Mouse (Mus musculus): ENCODE measurements around the gene Gm49342. TPM values are rescaled to one million over a fixed set of nuclear protein-coding genes. Genes with fewer than 3 reads are reported as not detected.

Gm49342 gene
- polyA plus RNA-seq, 1 experiment from 2014 or later = not detected

GRCm38 (mm10) chr14:50924281-50925064 is 19.8 kb upstream of the Gm49342 start, which contains the start of the genes Osgep and Apex1:
Gene Osgep (minus strand): TSS chr14:50924893.
Gene Apex1 (plus strand): TSS chr14:50924968.
- TF ChIP-seq EP300 (IDR thresholded peaks at IDR 0.05; ENCODE audit: low read depth) = no peak
- TF ChIP-seq CTCF (IDR thresholded peaks at IDR 0.05; ENCODE audit: low read depth) = no peak
- no peaks in the 10 kb centered on the region for H3K27me3 ChIP-seq (ENCODE audit: insufficient read depth, low read length)
- DNase-seq (peak; percentile 98), ATAC-seq (peak; percentile 93)
- H3K9me3 ChIP-seq (ENCODE audit: low read length) = no peaks in the 10 kb centered on the region
- H3K4me2 ChIP-seq (ENCODE audit: low read depth, low read length) = peak within 1 kb of the TSS; percentile 93
- peak within 1 kb of the TSS; percentile 76 for H3K4me3 ChIP-seq (ENCODE audit: low read depth, low read length)
- peak within 1 kb of the TSS; percentile 95 for H3K27ac ChIP-seq (ENCODE audit: low read depth)
- H3K4me1 ChIP-seq (ENCODE audit: insufficient read depth) = peaks cover 9% of the 10 kb centered on the region
- peak within 1 kb of the TSS; percentile 81 for H3K9ac ChIP-seq (replicated peaks)
- peaks cover 35% of the 10 kb centered on the region for H3K36me3 ChIP-seq (replicated peaks; ENCODE audit: insufficient read depth, low read length)
- under 1% methylated on average over 57 of the region's 57 CpGs for WGBS (ENCODE audit: insufficient replicate concordance)

GRCm38 (mm10) chr14:50925111-50925920 is 19.0 kb upstream of the Gm49342 start:
- Histone ChIP-seq H3K4me3 (ENCODE audit: low read depth, low read length) (peak overlapping the region; percentile 76), H3K9ac (replicated peaks) (peak overlapping the region; percentile 81), H3K36me3 (replicated peaks; ENCODE audit: insufficient read depth, low read length) (peaks cover 35% of the 10 kb centered on the region), H3K4me1 (ENCODE audit: insufficient read depth) (peaks cover 17% of the 10 kb centered on the region), H3K27me3 (ENCODE audit: insufficient read depth, low read length) (no peaks in the 10 kb centered on the region), H3K27ac (ENCODE audit: low read depth) (peak overlapping the region; percentile 95), H3K4me2 (ENCODE audit: low read depth, low read length) (peak overlapping the region; percentile 93), H3K9me3 (ENCODE audit: low read length) (no peaks in the 10 kb centered on the region)
- peak; percentile 21 for DNase-seq
- 1% methylated on average over 38 of the region's 38 CpGs for WGBS (ENCODE audit: insufficient replicate concordance)
- TF ChIP-seq CTCF (IDR thresholded peaks at IDR 0.05; ENCODE audit: low read depth) (no peak), EP300 (IDR thresholded peaks at IDR 0.05; ENCODE audit: low read depth) (no peak)
- ATAC-seq = peak; percentile 37

GRCm38 (mm10) chr14:50927366-50927765 is 17.0 kb upstream of the Gm49342 start:
- Histone ChIP-seq H3K36me3 (replicated peaks; ENCODE audit: insufficient read depth, low read length) (peaks cover 35% of the 10 kb centered on the region), H3K4me2 (ENCODE audit: low read depth, low read length) (no peak overlapping the region), H3K27me3 (ENCODE audit: insufficient read depth, low read length) (no peaks in the 10 kb centered on the region), H3K4me3 (ENCODE audit: low read depth, low read length) (no peak overlapping the region), H3K9me3 (ENCODE audit: low read length) (no peaks in the 10 kb centered on the region), H3K27ac (ENCODE audit: low read depth) (no peak overlapping the region), H3K4me1 (ENCODE audit: insufficient read depth) (peaks cover 27% of the 10 kb centered on the region), H3K9ac (replicated peaks) (no peak overlapping the region)
- DNase-seq = no peak
- 74% methylated on average over 3 of the region's 3 CpGs for WGBS (ENCODE audit: insufficient replicate concordance)
- TF ChIP-seq CTCF (IDR thresholded peaks at IDR 0.05; ENCODE audit: low read depth) (no peak), EP300 (IDR thresholded peaks at IDR 0.05; ENCODE audit: low read depth) (no peak)
- no peak for ATAC-seq

GRCm38 (mm10) chr14:50929951-50930350 is 14.4 kb upstream of the Gm49342 start:
- peak overlapping the region; percentile 96 for H3K9ac ChIP-seq (replicated peaks)
- no peaks in the 10 kb centered on the region for H3K27me3 ChIP-seq (ENCODE audit: insufficient read depth, low read length)
- TF ChIP-seq EP300 (IDR thresholded peaks at IDR 0.05; ENCODE audit: low read depth) (no peak), CTCF (IDR thresholded peaks at IDR 0.05; ENCODE audit: low read depth) (no peak)
- WGBS (ENCODE audit: insufficient replicate concordance) = 8% methylated on average over 10 of the region's 10 CpGs
- peak overlapping the region; percentile 84 for H3K4me2 ChIP-seq (ENCODE audit: low read depth, low read length)
- ATAC-seq = no peak
- peak overlapping the region; percentile 99 for H3K27ac ChIP-seq (ENCODE audit: low read depth)
- peak overlapping the region; percentile 89 for H3K4me3 ChIP-seq (ENCODE audit: low read depth, low read length)
- DNase-seq = no peak
- peaks cover 21% of the 10 kb centered on the region for H3K4me1 ChIP-seq (ENCODE audit: insufficient read depth)
- no peaks in the 10 kb centered on the region for H3K9me3 ChIP-seq (ENCODE audit: low read length)
- H3K36me3 ChIP-seq (replicated peaks; ENCODE audit: insufficient read depth, low read length) = peaks cover 35% of the 10 kb centered on the region

- Histone ChIP-seq H3K4me2 (ENCODE audit: low read depth, low read length) (peak overlapping the region; percentile 84), H3K4me1 (ENCODE audit: insufficient read depth) (peaks cover 20% of the 10 kb centered on the region), H3K36me3 (replicated peaks; ENCODE audit: insufficient read depth, low read length) (peaks cover 35% of the 10 kb centered on the region), H3K4me3 (ENCODE audit: low read depth, low read length) (peak overlapping the region; percentile 89), H3K9ac (replicated peaks) (peak overlapping the region; percentile 96), H3K27ac (ENCODE audit: low read depth) (peak overlapping the region; percentile 99), H3K27me3 (ENCODE audit: insufficient read depth, low read length) (no peaks in the 10 kb centered on the region), H3K9me3 (ENCODE audit: low read length) (no peaks in the 10 kb centered on the region)
- WGBS (ENCODE audit: insufficient replicate concordance) = 0% methylated on average over 38 of the region's 38 CpGs
- DNase-seq (peak; percentile 84), ATAC-seq (peak; percentile 64)
- TF ChIP-seq EP300 (IDR thresholded peaks at IDR 0.05; ENCODE audit: low read depth) (no peak), CTCF (IDR thresholded peaks at IDR 0.05; ENCODE audit: low read depth) (no peak)
Measured at GRCm38 (mm10) chr14:50930377-50930753, 14.0 kb upstream of the Gm49342 start.

All from liver, postnatal 0 days (tissue).